Mouse (Mus musculus): ENCODE results near the gene Mcoln1. TPM values are rescaled to one million over a fixed set of nuclear protein-coding genes. Genes with fewer than 3 reads are reported as not detected.

Mcoln1 gene
- total RNA-seq, 2 experiments from 2014 or later: 18.5 to 22.0 TPM

- intact Hi-C loops (cut with DNase I): no loop called here
- no peak for DNase-seq (ENCODE audit: low spot score)
Observed at GRCm38 (mm10) chr8:3540076-3540475, 39.8 kb downstream of the Mcoln1 start.

DNA sequence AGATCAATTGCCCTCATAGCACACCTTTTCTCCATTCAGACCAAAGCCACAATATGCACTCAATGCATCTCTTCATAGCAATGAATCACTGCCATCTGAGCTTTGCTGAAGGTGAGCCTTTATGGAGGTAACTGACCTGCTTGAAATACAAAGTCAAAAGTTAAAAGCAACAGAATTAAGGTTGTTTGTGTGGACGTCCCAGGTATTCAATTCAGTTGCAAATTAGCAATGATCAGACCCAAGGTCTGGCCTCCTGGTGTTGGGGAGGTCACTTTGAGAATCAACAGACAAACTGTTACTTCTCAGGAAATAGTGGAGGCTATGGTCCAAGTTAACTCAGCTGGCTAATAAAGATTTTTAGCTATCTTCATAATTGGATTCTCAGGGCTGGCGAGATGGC lies 46.3 kb downstream of the Mcoln1 start:
- DNase-seq (ENCODE audit: low spot score): no peak
- intact Hi-C loops (cut with DNase I): no loop called here

DNA sequence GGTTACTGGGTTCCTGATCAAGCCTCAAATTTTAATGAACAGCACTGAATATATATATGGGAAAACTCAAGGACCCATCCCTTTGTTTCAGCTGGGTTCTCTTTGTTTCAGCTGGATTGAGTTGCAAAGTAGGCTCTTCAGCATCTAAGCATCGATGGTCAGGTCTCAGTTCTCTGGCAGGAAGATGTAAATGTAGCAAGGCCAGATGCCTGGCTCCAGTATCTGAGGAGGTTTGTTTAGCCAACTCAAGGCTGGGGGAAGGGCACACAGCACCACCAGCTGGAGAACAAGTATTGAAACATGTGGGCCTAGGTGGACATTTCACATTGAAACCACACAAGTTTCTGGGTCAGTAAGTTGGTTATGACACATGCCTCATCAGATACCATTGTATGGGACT lies 52.0 kb downstream of the Mcoln1 start:
- no peak for DNase-seq (ENCODE audit: low spot score)
- intact Hi-C loops (cut with DNase I): no loop called here

- DNase-seq (ENCODE audit: low spot score): no peak
- intact Hi-C loops (cut with DNase I): no loop called here
Observed at GRCm38 (mm10) chr8:3556114-3556513, 55.9 kb downstream of the Mcoln1 start.

Other genes with a start within 250 kb of the Mcoln1 start
- 100 to 1,000 TPM; 118 to 122 TPM for gene Insr, start 220.8 kb upstream of the Mcoln1 start, total RNA-seq (2021)
- gene A430078G23Rik, start 147.0 kb upstream of the Mcoln1 start, total RNA-seq (2021): under 1 TPM; 0.34 to 0.67 TPM
- gene Arhgef18, start 107.5 kb upstream of the Mcoln1 start, total RNA-seq (2021): 10 to 100 TPM; 20.0 to 20.3 TPM
- 1 to 10 TPM; 3.2 to 3.4 TPM for gene Pex11g, start 32.8 kb upstream of the Mcoln1 start, total RNA-seq (2021)
- not detected for gene Tex45, start 29.6 kb upstream of the Mcoln1 start, total RNA-seq (2021)
- 10 to 100 TPM; 27.2 to 28.6 TPM for gene Zfp358, start 7.3 kb upstream of the Mcoln1 start, total RNA-seq (2021)
- gene Pnpla6, start 14.9 kb downstream of the Mcoln1 start, total RNA-seq (2021): 10 to 100 TPM; 10.6 to 11.9 TPM
- gene C330021F23Rik, start 67.5 kb downstream of the Mcoln1 start, total RNA-seq (2021): under 1 TPM in 1 of 2 experiments, not detected in 1; 0.25 TPM
- gene Camsap3, start 86.8 kb downstream of the Mcoln1 start, total RNA-seq (2021): under 1 TPM; 0.47 to 0.67 TPM
- 10 to 100 TPM; 14.5 to 14.9 TPM for gene Xab2, start 120.9 kb downstream of the Mcoln1 start, total RNA-seq (2021)
- gene Pet100, start 121.1 kb downstream of the Mcoln1 start, total RNA-seq (2021): 10 to 100 TPM; 70.6 to 80.3 TPM
- gene Pcp2, start 125.1 kb downstream of the Mcoln1 start, total RNA-seq (2021): not detected
- 1 to 10 TPM; 4.5 to 4.8 TPM for gene Stxbp2, start 130.5 kb downstream of the Mcoln1 start, total RNA-seq (2021)
- 1 to 10 TPM in 1 of 2 experiments, under 1 TPM in 1; 0.70 to 3.7 TPM for gene Retn, start 155.3 kb downstream of the Mcoln1 start, total RNA-seq (2021)
- under 1 TPM; 0.22 to 0.34 TPM for gene Mcemp1, start 165.3 kb downstream of the Mcoln1 start, total RNA-seq (2021)
- gene Fcor, start 171.9 kb downstream of the Mcoln1 start, total RNA-seq (2021): 1 to 10 TPM in 1 of 2 experiments, not detected in 1; 2.2 TPM
- gene Trappc5, start 175.8 kb downstream of the Mcoln1 start, total RNA-seq (2021): 10 to 100 TPM; 19.1 to 19.3 TPM
- gene Fcer2a, start 193.7 kb downstream of the Mcoln1 start, total RNA-seq (2021): under 1 TPM; 0.29 to 0.59 TPM
- under 1 TPM; 0.65 to 0.67 TPM for gene Clec4g, start 220.2 kb downstream of the Mcoln1 start, total RNA-seq (2021)
- under 1 TPM; 0.22 to 0.42 TPM for gene Cd209a, start 248.5 kb downstream of the Mcoln1 start, total RNA-seq (2021)

Data from heart, postnatal 25 days (tissue).